Mouse (Mus musculus): ENCODE results near the gene Slc7a15.

DNA sequence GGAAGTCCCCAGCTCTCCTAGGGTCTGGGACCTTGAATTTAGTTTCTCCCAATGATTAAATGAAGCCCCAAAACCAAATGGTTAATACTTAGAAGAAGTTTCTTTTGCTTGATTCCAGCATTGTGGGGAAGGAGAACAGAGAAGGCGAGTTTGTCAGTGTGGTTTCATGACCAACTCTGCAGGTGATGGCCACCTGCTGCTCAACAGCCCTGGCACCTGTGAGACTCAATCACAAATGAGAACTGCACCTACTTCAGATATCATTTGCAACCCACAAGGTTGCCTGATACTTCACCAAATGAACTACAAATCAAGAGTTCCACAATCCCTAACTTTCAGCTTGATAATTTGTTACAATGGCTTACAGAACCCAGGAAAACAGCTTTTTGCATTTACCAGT, 71.7 kb downstream of the Slc7a15 start:
- TF ChIP-seq CTCF (IDR thresholded peaks at IDR 0.05; ENCODE audit: extremely low read depth, insufficient read length, insufficient replicate concordance, low read depth, low read length) (no peak), POLR2A (IDR thresholded peaks at IDR 0.05; ENCODE audit: low read depth, low read length) (no peak)
